In genomic region chr16:72924423-72925224, GRCm38 (mm10) we compare ENCODE assay signal across 9 mouse cellular contexts.
DNase-seq lines count a peak whose midpoint lies in the region; ATAC-seq and TF ChIP-seq lines count a peak whose summit lies in the region.
"Had no signal": no experiment of that assay in that cellular context is flagged by ENCODE, and none has a peak within 500 bp of the region (broad histone marks: within the 10 kb centered on the region; RNA-seq: fewer than 3 reads in every experiment).

No protein-coding gene starts in this region.

- peak overlapping the region; percentile 35 for H3K27ac ChIP-seq in embryonic facial prominence, embryonic 14.5 days (replicated peaks; ENCODE audit: low read depth, low read length)
- no peak overlapping the region for H3K27ac ChIP-seq in kidney, adult 2 months (ENCODE audit: insufficient read depth, low read depth, low read length)
- peak overlapping the region; percentile 68 for H3K27ac ChIP-seq in limb, embryonic 10.5 days
- H3K27ac ChIP-seq in midbrain, embryonic 14.5 days (replicated peaks; ENCODE audit: low read depth, low read length) = peak overlapping the region; percentile 21
- no peak overlapping the region for H3K27ac ChIP-seq in stomach, embryonic 16.5 days (ENCODE audit: low read length)

- ATAC-seq in embryonic facial prominence, embryonic 14.5 days (ENCODE audit: low read depth) = peak; percentile 92
- peak; percentile 65; the same call in 1 of the 2 replicates for ATAC-seq in midbrain, embryonic 14.5 days (ENCODE audit: low FRiP score, low TSS enrichment)
- peak; percentile 79; the same call in 1 of the 2 replicates for ATAC-seq in stomach, embryonic 16.5 days (ENCODE audit: insufficient read depth, low FRiP score)
- ATAC-seq: Patski had no signal

- no peaks in the 10 kb centered on the region for H3K36me3 ChIP-seq in embryonic facial prominence, embryonic 14.5 days (ENCODE audit: control insufficient read depth, insufficient read depth, low read length)
- H3K36me3 ChIP-seq in kidney, adult 2 months (ENCODE audit: control insufficient read depth, insufficient read depth, low read length) = no peaks in the 10 kb centered on the region
- no peaks in the 10 kb centered on the region for H3K36me3 ChIP-seq in limb, embryonic 10.5 days
- H3K36me3 ChIP-seq in midbrain, embryonic 14.5 days (ENCODE audit: control insufficient read depth, insufficient read depth, low read length) = no peaks in the 10 kb centered on the region
- no peaks in the 10 kb centered on the region for H3K36me3 ChIP-seq in stomach, embryonic 16.5 days (ENCODE audit: control insufficient read depth, insufficient read depth, low read length)

- H3K9me3 ChIP-seq in embryonic facial prominence, embryonic 14.5 days (ENCODE audit: control insufficient read depth, low read length) = no peaks in the 10 kb centered on the region
- H3K9me3 ChIP-seq in limb, embryonic 10.5 days (replicated peaks) = no peaks in the 10 kb centered on the region
- no peaks in the 10 kb centered on the region for H3K9me3 ChIP-seq in midbrain, embryonic 14.5 days (ENCODE audit: control insufficient read depth, low read length)
- no peaks in the 10 kb centered on the region for H3K9me3 ChIP-seq in stomach, embryonic 16.5 days (replicated peaks; ENCODE audit: control insufficient read depth, low read length)

- peak overlapping the region; percentile 44 for H3K4me2 ChIP-seq in embryonic facial prominence, embryonic 14.5 days (ENCODE audit: low read depth, low read length)
- H3K4me2 ChIP-seq in midbrain, embryonic 14.5 days (ENCODE audit: low read length) = peak overlapping the region; percentile 39
- peak overlapping the region; percentile 44 for H3K4me2 ChIP-seq in stomach, embryonic 16.5 days (ENCODE audit: low read depth, low read length)

- H3K27me3 ChIP-seq in embryonic facial prominence, embryonic 14.5 days (replicated peaks; ENCODE audit: control insufficient read depth, insufficient read depth, low read length) = no peaks in the 10 kb centered on the region
- H3K27me3 ChIP-seq in kidney, adult 2 months (replicated peaks; ENCODE audit: control insufficient read depth, insufficient read depth, low read length) = no peaks in the 10 kb centered on the region
- H3K27me3 ChIP-seq in limb, embryonic 10.5 days (ENCODE audit: low read depth, poor library complexity, severe bottlenecking) = no peaks in the 10 kb centered on the region
- H3K27me3 ChIP-seq in midbrain, embryonic 14.5 days (ENCODE audit: control insufficient read depth, insufficient read depth, low read length) = no peaks in the 10 kb centered on the region
- no peaks in the 10 kb centered on the region for H3K27me3 ChIP-seq in stomach, embryonic 16.5 days (ENCODE audit: control insufficient read depth, insufficient read depth, low read length)

- DNase-seq in adrenal gland, postnatal 36 days = peak; percentile 79 to 81
- peak; percentile 92 for DNase-seq in embryonic facial prominence, embryonic 14.5 days (ENCODE audit: low spot score)
- DNase-seq in heart, adult 9 months (ENCODE audit: low spot score in 2 of 2) = peak; percentile 69 to 78
- DNase-seq in kidney, adult 2 months = peak; percentile 74
- peak; percentile 58 for DNase-seq in limb, embryonic 10.5 days (ENCODE audit: low spot score)
- DNase-seq in midbrain, embryonic 14.5 days = peak; percentile 79
- DNase-seq in spleen, postnatal 36 days (ENCODE audit: low spot score in 2 of 2) = no peak

- no peak for TF ChIP-seq POLR2A in kidney, adult 2 months (IDR thresholded peaks at IDR 0.05; ENCODE audit: low read depth, low read length)

- H3K4me3 ChIP-seq in embryonic facial prominence, embryonic 14.5 days (ENCODE audit: low read depth, low read length) = peak overlapping the region; percentile 16; the same call in 1 of the 2 replicates
- H3K4me3 ChIP-seq in kidney, adult 2 months (ENCODE audit: insufficient read depth, low read depth, low read length) = no peak overlapping the region
- peak overlapping the region; percentile 20; the same call in 1 of the 2 replicates for H3K4me3 ChIP-seq in limb, embryonic 10.5 days
- no peak overlapping the region for H3K4me3 ChIP-seq in midbrain, embryonic 14.5 days (replicated peaks; ENCODE audit: low read depth, low read length)
- H3K4me3 ChIP-seq in stomach, embryonic 16.5 days (replicated peaks; ENCODE audit: low read length) = 0 out of 2 replicates have a peak overlapping the region, but pooled peaks have one; percentile 13

- no peak overlapping the region for H3K9ac ChIP-seq in embryonic facial prominence, embryonic 14.5 days (ENCODE audit: low read depth, low read length)
- H3K9ac ChIP-seq in midbrain, embryonic 14.5 days (replicated peaks; ENCODE audit: low read length) = no peak overlapping the region
- H3K9ac ChIP-seq in stomach, embryonic 16.5 days (ENCODE audit: low read length) = no peak overlapping the region

- WGBS in embryonic facial prominence, embryonic 14.5 days = 10% methylated on average over 15 of the region's 15 CpGs
- 9% methylated on average over 15 of the region's 15 CpGs for whole genome bisulfite sequencing in kidney, adult 2 months
- WGBS in limb, embryonic 10.5 days = 31% methylated on average over 15 of the region's 15 CpGs
- 15% methylated on average over 15 of the region's 15 CpGs for WGBS in midbrain, embryonic 14.5 days
- 15% methylated on average over 15 of the region's 15 CpGs for WGBS in stomach, embryonic 16.5 days

- TF ChIP-seq CTCF in kidney, adult 2 months (conservative IDR thresholded peaks at IDR 0.05; ENCODE audit: insufficient read depth, insufficient read length, low read depth, low read length) = no peak

- peaks cover 54% of the 10 kb centered on the region for H3K4me1 ChIP-seq in embryonic facial prominence, embryonic 14.5 days (ENCODE audit: control insufficient read depth, insufficient read depth, low read length)
- H3K4me1 ChIP-seq in kidney, adult 2 months (ENCODE audit: control insufficient read depth, insufficient read depth, low read length) = no peaks in the 10 kb centered on the region
- peaks cover 34% of the 10 kb centered on the region for H3K4me1 ChIP-seq in limb, embryonic 10.5 days
- H3K4me1 ChIP-seq in midbrain, embryonic 14.5 days (ENCODE audit: control insufficient read depth, insufficient read depth, low read length) = peaks cover 44% of the 10 kb centered on the region
- peaks cover 20% of the 10 kb centered on the region for H3K4me1 ChIP-seq in stomach, embryonic 16.5 days (ENCODE audit: control insufficient read depth, insufficient read depth, low read length)

Comparison
In these comparisons a context has a peak if more than half of its experiments do, and no peak if none do; other contexts are left out.
1. DNase-seq: peak in adrenal gland, postnatal 36 days (2 of 2), embryonic facial prominence, embryonic 14.5 days (single experiment), heart, adult 9 months (2 of 2), kidney, adult 2 months (single experiment), limb, embryonic 10.5 days (single experiment) and midbrain, embryonic 14.5 days (single experiment); none in spleen, postnatal 36 days (0 of 2).
2. H3K27ac ChIP-seq: peak in embryonic facial prominence, embryonic 14.5 days (single experiment), limb, embryonic 10.5 days (single experiment) and midbrain, embryonic 14.5 days (single experiment); none in kidney, adult 2 months (single experiment) and stomach, embryonic 16.5 days (single experiment).
3. H3K4me3 ChIP-seq: peak in embryonic facial prominence, embryonic 14.5 days (single experiment), limb, embryonic 10.5 days (single experiment) and stomach, embryonic 16.5 days (single experiment); none in kidney, adult 2 months (single experiment) and midbrain, embryonic 14.5 days (single experiment).
4. Peak in every context shown above with its lines, with median percentiles within 50 percentile points of each other: ATAC-seq and H3K4me2 ChIP-seq.